Mouse (Mus musculus): ENCODE data around the gene Tm4sf4.

Gene Tm4sf4

DNA sequence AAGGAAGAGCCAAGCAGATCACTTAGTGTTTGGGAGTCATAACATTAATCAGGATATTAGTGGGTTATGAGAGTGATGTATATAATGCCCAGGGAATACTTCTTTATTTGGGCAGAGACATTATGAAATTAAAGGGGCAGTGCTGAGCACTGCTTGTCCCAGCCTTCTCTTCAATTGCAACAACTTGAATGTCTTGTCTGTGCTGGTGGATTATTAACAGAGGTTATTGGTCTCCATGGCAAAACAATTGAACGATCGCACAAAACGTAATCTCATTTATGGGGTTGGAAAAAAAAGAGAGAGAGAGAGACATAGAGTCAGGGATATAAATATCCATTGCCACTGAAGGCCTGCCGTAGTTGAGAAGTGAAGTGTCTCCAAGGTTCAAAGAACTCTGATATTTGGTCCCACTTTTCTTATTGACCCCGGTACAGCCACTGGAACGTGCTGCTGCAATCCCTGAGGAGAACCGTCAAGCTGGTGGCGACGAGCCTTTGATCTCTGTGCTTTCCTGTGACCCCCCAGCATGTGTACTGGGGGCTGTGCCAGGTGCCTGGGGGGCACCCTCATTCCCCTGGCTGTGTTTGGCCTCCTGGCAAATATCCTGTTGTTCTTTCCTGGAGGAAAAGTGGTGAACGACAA, at the start of gene Tm4sf4:
Gene Tm4sf4, plus strand, starts transcription at position 226 of the 642 bp plus-strand sequence.
- no peak for DNase-seq

DNA sequence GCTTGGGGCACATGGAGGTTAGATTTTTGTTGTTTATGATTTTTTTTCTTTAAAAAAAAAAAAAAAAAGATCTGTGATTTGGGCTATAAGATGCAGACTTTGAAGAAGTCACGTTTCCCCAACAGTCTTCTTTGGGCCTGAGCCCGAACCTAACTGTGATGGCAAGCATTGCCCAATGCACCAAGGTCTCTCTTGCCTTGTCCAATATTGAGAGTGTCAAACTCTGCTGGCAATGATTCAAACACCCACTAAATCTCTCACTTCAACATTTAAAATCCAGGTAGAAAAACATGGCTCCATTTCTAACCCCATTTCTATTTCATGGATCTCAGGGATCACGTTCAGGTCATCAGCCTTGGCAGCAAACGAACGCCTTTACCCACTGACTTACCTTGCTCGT, 38.7 kb upstream of the Tm4sf4 start:
- no peak for DNase-seq

DNA sequence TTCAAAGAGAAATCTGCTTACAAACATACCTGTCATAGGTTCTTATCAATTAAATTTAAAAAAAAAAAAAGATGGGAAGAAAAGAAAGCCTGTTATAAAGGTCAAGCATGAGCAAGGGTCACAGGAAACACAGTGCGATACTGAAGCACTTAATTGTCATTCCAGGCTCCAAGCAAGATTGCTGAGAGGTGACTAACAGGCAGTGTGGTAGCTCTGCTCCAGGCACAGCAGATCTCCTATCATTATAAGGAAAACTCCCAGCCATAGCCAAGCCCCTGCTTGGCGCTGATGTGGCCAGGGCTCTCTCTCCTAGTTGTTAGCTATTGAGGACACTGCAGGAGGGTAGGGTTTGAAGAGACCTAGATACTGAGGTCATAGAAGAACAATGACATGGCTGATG, 38.2 kb upstream of the Tm4sf4 start:
- no peak for DNase-seq

DNA sequence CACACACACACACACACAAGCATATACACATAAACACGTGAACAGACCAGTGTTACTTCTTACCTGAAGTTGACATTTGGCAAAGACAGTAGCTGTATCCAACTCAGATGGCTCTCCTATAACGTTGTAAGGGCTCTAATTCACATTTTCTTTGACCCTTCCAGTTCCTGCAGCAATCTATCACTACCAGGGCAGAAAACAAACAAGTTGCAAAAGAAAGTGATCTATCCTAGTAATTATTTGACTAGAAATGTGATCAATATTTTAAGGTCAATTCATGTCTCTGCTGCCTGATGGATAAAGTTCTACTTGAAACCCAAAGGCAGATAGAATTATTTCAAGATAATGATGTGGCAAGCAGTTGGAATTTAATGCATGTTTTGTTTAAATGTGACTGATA, 37.5 kb upstream of the Tm4sf4 start:
- no peak for DNase-seq

DNA sequence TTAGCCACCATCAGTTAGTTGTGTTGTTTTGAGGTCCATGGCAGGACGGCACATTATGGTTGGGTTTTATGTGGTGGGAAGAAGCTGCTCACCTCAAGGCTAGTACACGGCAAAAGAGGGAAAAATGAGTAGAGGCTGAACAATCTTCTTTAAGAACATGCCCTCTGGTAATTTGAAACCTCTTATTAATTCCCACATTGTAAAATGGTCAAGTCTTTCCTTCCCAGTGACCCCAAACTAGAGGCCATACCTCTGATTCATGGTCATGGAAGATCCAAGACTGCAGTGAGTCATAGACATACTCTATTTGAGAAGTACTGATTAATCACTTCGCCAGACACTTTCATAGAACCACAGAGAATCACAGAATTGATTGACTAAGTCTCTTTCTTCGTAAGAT, 13.6 kb upstream of the Tm4sf4 start:
- DNase-seq: no peak

DNA sequence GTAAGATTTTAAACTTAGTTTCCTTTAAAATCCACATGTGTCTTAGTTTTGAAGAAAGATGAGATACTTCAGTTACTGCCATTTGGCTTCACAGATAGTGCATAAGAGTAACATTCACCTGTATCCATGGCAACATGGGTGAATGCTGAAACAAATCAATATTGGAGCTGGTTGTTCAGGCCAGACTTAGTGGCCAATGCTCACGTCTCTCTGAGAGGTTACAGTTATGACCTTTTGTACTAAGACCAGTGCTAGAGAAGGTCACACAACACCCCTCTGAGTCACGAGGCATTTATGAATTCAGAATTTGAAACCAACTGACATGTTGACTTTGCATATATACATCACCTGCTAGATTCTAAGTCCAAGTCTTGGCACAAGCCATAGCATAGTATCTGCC, 4.9 kb upstream of the Tm4sf4 start:
- no peak for DNase-seq

DNA sequence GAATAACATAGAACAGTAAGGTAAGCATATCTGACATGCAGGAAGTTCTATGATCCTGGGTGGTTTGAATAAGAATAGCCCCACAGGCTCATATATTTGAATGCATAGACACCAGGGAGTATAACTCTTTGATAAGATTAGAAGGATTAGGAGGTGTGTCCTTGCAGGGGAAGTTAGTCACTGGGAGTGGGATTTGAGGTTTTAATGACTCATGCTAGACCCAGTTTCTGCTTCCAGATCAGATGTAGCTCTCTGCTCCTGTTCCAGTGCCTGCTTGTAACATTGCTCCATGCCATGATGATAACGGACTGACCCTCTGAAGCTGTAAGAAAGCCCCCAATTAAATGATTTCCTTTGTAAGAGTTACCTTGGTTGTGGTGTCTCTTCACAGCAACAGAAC, 4.5 kb upstream of the Tm4sf4 start:
- no peak for DNase-seq

DNA sequence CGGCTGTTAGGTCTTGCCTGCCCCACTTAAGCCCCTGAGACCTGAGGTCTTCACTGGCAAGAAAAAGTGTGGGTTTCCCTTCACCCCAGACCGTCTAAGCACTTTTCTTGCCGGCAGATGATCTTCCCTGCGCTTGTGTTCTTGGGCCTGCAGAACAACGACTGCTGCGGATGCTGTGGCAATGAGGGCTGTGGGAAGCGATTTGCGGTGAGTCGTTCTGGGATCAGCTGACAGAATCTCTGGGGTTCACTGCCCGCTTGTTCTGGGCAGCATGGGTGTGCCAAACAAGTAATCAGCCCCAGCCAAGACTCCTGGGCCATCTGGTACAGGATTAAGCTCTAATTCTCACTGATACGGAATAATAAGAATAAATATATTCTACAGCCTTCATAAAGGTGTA, 1.2 kb downstream of the Tm4sf4 start:
- no peak for DNase-seq

DNA sequence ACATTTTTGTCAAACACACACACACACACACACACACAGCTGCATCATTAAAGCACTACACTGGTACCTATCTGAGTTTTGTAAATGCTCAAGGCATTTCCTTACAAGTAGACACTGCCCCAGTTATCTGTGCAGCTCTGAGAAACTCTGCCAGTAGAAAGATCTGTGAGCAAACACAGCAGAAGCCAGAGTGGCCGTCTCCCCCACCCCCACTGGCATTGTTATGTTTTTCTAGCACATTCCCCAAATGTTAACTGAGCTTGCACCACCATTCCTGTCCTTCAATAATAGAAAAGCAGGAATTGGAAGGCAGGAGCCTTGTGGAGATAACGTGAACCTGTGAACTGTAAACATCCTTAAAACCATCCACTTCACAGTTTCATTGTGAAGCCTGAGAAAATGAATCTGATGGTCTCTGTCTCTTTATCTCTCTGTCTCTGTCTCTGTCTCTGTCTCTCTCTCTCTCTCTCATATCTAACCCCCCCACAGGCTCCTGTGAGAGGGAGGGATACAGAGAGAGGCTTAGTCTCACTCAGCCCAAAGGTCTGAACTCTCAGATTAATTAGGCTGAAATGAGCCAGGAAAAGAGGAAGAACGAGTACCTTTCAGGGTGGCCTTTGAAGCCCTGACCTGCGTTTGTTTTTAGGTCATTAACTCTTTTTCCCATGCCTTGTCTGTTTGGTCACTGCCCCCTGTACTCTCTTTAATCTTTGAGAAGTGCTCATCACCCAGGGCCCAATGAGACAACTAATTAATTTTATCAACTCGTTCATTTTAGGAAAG, 3.8 kb downstream of the Tm4sf4 start:
- DNase-seq: peak; percentile 46

DNA sequence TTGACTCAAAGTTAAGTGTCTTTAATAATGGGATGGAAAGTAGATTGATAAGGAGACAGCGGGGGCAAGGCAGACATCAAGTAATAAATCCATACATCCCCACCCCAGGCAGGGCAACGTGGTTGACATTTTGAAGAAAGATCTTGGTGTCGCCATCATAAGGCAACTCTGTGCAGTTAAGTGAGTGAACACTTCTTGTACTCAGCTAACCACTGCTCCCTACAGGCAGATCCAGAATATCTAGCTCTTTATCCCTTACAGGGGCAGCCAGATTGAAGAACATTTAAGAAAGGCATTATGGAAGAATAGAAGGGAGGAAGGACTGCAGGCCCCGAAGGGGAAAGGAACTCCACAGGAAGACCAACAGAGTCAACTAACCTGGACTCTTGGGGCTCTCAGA, 4.4 kb downstream of the Tm4sf4 start:
- peak; percentile 28 for DNase-seq

DNA sequence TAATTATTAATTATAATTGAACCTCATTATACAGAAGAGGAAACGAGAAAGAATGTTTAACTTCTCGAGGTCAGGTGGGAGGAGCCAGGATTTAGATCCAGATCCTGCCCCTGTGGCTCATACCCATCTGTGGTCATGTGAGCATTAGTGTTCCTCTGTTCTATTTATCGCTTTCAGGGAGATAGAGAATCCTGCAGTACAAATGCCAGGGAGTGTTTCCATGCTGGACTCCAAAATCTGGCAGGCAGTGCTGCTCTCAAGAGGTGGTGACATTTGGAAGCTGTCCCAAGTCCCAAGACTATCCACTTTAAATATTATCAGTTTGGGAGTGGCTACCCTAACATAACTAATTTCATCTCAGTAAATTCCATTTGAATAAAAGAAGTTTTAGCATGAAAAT, 6.6 kb downstream of the Tm4sf4 start:
- DNase-seq: no peak

DNA sequence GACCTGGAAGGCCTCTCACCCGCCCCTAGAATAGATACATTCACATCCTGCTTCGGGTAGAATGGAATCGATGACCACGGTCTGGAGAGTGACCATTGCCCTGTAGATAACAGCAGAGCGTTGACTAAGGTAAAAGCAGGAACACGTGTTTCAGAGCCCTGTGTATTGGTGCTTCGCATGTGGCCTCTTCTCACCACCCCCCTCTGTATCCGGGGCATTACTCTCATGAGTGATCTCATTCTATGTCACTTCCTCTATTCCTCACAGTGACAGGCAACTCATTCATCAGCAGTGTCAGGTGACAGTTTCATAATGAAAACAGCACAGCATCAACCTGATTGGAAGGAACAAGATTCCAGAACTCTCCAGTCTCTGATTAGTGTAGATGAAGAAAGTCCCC, 10.2 kb downstream of the Tm4sf4 start:
- DNase-seq: no peak

DNA sequence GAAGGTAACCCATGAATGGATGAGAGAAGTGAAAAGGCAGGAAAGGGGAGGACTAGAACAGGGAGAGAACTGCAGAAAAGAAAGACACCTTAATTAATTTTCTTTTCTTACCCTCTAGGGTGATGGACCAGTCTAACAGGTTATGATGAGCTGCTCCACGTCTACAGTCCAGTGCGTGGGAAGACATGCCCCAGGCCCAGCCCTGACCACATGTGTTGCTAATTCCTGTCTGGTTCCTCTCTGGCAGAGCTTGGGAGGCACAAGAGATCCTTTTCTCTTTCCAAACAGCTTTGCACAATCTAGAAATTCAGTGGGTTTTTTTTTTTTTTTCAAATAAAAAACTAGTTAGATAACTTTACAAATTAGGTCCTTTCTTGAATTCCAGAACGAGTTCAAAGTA, 15.8 kb downstream of the Tm4sf4 start:
- DNase-seq: no peak

DNA sequence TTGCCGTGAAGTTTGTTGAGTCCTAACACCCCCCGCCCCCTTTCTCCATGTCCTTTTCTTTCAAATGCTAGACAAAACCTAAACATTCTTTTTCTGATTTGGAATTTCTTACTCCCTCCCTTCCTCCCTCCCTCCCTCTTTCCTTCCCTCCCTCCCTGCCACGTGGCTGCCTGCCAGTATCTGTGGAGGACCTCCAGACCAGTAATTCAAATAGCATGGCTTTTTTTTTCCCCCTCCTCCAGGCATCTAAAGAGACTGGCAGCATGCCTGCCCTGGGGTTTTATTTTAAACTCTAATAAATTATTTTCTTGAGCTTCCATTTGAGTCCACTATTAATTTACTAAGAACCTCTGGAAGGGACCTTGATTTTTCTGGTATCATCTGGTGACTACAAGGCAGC, 20.6 kb downstream of the Tm4sf4 start:
- peak; percentile 90 for DNase-seq

DNA sequence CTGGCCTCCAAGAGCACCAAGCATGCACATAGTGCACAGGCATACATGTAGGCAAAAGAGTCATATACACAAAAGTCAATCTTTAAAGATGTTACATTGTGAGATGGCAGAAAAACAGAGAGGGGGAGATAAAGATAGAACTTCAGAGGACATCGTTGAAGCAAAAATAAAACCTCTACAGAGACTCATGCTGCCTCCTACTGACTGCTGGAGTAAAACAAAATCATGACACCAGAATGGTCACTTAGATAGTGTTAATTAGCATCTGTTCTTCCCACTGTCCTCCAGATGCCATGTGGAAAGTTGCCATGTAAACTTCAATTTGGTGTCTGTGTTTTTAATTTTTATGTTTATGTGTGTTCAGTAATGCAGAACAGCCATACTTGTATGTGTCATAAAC, 22.8 kb downstream of the Tm4sf4 start:
- DNase-seq: no peak

DNA sequence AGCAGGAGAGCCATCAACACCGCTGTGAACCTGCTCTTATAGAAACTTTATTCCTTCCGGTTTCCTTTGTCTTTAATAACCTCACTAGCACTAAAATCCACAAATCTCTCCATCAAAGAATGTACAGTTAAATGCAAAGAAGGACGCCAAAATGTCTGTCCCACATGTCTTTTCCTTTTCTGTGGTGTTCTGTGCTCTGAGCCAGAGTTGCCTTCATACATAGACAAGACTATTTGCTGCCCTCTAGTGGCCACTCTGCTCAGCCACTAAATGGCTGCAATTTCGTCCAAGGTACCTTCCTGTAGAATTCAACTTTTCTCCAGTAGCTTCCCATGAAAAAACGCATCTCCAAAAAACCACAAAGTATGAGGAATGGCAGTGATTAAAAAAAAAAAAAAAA, 23.3 kb downstream of the Tm4sf4 start:
- peak; percentile 89 for DNase-seq

DNA sequence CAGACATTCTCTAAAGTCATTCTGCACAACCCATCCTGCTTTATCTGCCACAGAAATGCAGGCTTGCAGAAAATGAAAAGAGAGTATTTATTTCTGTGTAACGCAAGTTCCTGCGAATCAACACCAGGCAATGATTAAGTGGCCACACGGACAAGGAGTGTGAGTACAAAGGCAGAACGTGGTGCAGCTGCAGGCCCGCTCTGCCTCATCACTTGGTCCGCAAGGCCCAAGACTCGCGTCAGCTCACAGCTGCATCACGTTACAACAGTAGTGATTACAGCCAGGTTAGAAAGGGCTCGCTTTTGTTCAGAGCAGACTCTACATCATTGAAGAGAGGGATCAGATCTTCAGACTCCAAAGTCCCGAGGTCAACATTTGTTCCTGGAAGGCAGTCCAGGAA, 33.5 kb downstream of the Tm4sf4 start:
- peak; percentile 26 for DNase-seq

DNA sequence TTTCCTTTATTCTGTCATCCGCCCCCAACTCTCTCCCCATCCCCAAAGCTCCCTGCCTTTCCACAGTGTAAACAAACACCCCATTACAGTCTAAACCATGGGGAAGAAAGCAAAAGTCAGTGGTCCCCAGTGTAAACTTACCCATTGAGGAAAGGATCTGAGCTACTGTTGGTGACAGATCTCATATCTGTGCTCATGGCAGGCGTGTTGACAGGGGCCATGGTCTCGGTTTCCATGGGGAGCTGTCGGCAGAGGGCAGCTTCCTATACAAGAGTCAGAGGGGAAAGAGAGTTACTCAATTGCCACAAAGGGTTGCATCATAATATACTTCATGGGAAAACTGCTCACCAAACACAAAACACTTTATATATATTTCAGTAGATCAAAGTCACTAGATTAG, 38.2 kb downstream of the Tm4sf4 start:
- DNase-seq: no peak

DNA sequence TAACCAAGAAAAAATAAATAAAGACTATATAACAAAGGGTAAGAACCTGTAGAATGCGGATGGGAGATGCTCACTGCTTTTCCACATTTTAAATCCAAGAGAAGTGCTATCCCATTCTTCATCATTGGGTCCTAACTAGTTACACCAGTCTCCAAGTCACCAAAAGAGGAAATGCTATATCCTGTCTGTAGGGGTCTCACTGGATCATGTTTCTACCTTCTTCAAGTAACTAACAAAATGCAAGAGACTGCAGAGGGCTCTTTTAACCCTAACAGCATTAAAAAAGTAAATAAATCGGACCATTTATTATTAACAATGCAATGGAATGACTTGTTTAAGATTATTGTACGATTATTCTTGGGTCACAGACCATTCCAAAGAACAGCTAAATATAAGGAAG, 41.2 kb downstream of the Tm4sf4 start:
- DNase-seq: no peak

DNA sequence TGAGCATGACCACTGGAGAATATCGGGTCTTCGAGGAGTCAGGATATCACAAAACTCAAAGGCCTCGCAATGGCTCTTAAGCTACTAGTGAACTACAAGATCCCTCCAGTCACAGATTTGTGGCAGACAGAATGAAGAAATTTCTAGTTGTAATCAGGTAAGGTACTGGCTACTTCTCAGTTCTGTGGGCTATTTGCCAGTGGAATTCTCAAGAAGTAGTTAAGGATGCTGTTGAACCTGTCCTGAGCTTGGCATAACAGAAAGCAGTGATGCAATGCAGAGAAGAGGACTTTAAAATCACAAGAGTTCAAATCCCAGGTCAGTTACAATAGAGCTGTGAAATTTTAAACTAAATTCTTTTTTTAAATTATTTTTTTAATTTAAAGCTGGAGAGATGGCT, 44.2 kb downstream of the Tm4sf4 start:
- DNase-seq: no peak

DNA sequence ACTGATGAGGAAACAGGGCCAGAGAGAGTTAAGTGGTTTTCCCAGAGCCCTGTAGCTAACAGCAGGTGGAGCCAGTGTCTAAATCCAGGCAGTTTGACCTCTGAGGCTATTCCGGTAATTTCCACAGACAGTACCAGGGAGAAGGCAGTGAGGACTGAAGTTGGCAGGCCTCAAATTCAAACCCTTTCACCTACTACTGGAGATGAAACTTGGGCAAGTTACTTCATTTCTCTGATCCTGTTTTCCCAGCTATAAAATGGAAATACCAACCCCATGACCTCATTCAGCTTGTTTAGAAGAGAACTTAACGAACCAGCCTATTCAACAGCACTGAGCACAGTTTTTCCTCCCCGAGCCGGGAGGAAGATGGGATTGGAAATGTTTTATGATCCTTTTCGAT, 45.2 kb downstream of the Tm4sf4 start:
- peak; percentile 75 for DNase-seq

DNA sequence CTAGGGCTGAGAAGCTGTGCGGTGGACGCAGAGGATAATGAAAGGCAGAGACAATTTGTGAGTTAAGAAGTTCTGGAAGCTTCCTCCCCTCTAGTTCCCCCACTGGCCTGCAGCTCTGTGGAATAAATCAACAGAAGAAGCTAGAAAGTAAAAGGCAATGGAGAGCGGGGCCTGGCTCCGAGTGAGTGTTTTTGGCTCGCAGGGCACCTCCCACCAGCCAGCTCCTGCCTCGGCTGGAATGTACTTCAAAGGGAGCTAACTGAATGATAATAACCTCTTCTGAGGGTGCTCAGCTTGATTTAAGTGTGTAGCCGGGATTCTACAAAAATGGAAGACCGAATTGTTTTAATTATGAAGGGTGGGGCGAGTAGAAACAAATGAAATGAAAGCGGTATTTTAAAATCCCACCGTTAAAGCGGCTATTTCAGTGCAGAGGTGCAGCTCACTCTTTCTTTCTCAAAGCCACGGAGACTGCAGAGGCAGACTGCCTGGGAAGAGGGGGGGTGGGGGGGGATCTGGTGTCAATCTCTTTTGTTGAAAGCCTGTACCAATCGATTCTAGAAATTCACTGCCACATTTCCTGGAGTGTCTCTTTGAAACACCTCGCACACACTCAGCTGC, 46.0 kb downstream of the Tm4sf4 start:
- DNase-seq: peak; percentile 58

DNA sequence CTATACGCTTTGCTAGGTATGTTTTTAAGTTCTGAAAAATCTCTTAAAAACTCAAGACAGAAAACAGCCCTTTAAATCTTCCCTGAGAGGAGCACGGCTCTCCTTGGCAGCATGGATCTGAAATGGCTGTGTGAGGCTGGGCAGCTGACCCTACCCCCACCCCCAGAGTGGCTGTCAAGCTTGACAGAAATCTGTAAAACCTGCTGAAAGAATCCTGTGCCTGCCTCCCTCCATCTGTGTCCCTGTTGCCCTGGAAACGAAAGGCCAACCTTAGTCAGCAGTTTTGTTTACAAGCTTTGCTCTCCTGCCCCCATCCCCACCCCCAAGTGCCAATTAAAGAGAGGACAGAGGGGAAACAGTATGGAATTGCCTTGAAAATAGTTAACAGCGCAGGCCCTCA, 47.3 kb downstream of the Tm4sf4 start:
- peak; percentile 53 for DNase-seq

DNA sequence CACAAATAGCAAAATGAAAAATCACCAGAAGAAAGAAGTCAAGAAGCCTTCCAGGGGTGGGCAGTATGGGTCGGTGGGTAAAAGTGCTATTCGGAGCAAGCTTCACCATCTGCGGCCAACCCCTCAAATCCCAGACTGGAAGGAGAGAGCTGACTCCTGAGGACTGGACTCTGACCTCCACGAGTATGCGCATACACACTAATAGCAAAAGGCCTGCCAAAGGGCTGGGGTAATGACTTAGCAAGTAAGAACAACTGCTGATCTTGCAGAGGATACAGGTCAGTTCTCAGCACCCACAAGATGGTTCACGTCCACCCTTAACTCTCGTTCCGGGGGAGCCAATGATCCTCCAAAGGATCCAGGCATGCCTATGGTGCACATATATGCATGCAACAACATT, 49.3 kb downstream of the Tm4sf4 start:
- peak; percentile 39 for DNase-seq

Data from kidney, postnatal 10 days (tissue).